In the genomic region with DNA sequence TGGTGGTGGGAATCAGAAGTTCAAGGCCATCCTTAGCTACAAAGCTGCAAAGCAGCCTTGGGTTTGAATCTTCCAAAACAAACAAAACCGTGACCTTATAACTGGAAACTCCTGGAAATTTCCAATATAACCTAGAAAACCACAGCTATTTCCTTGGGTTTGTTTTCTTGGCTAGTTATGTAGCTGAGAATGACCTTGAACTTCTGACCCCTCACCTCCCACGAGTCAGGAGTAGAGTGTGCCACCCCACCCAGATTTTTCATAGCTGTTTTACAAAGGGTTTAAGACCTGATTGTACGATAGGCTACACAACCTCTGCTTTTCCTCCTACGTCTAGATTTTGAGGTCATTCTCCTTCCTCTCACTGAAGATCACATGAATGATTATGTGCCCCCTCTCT, we compare ENCODE assay signal across 25 mouse cellular contexts. TPM values are rescaled to one million over a fixed set of nuclear protein-coding genes. Genes with fewer than 3 reads are reported as not detected.
"Had no signal": no experiment of that assay in that cellular context is flagged by ENCODE, and none has a peak within 500 bp of the region (broad histone marks: within the 10 kb centered on the region; RNA-seq: fewer than 3 reads in every experiment).

No protein-coding gene starts in this region.

- H3K4me3 ChIP-seq: heart, embryonic 13.5 days; heart, embryonic 15.5 days; hindbrain, embryonic 13.5 days; hindbrain, embryonic 15.5 days; kidney, embryonic 15.5 days; left cerebral cortex, adult 2 months; limb, embryonic 10.5 days; limb, embryonic 12.5 days; liver, embryonic 13.5 days; liver, embryonic 15.5 days had no signal

- H3K36me3 ChIP-seq: heart, embryonic 13.5 days; heart, embryonic 15.5 days; hindbrain, embryonic 13.5 days; hindbrain, embryonic 15.5 days; kidney, embryonic 15.5 days; limb, embryonic 10.5 days; limb, embryonic 12.5 days; liver, embryonic 13.5 days; liver, embryonic 15.5 days had no signal

- H3K27ac ChIP-seq: heart, embryonic 13.5 days; heart, embryonic 15.5 days; hindbrain, embryonic 13.5 days; hindbrain, embryonic 15.5 days; hindbrain, postnatal 0 days; kidney, embryonic 15.5 days; kidney, postnatal 0 days; left cerebral cortex, adult 2 months; limb, embryonic 10.5 days; limb, embryonic 12.5 days; liver, embryonic 13.5 days; liver, embryonic 15.5 days had no signal

- H3K9me3 ChIP-seq: heart, embryonic 13.5 days; heart, embryonic 15.5 days; hindbrain, embryonic 13.5 days; hindbrain, embryonic 15.5 days; kidney, embryonic 15.5 days; limb, embryonic 10.5 days; limb, embryonic 12.5 days; liver, embryonic 13.5 days; liver, embryonic 15.5 days had no signal

- DNase-seq: gastrocnemius, postnatal 14 days; gastrocnemius, postnatal 36 days; heart, adult 11 months; heart, postnatal 14 days; heart, postnatal 36 days; kidney, adult 11 months; kidney, adult 2 months; kidney, adult 9 months; kidney, postnatal 14 days; kidney, postnatal 36 days; layer of hippocampus, adult 9-11 months; liver; liver, embryonic 13.5 days had no signal

- H3K27me3 ChIP-seq: heart, embryonic 13.5 days; heart, embryonic 15.5 days; hindbrain, embryonic 13.5 days; hindbrain, embryonic 15.5 days; kidney, embryonic 15.5 days; limb, embryonic 12.5 days; liver, embryonic 13.5 days; liver, embryonic 15.5 days had no signal

RNA-seq across cellular contexts. Expression of gene Npr1, which starts 28.5 kb away (rescaled TPM):
- total RNA-seq: hematopoietic stem cell, adult 5-6 weeks had no signal
